15 mouse cellular contexts compared by ENCODE assay signal in genomic region chr16:95262706-95263363, GRCm38 (mm10). TPM values are rescaled to one million over a fixed set of nuclear protein-coding genes. Genes with fewer than 3 reads are reported as not detected.
DNase-seq lines count a peak whose midpoint lies in the region; ATAC-seq and TF ChIP-seq lines count a peak whose summit lies in the region.
"Had no signal": no experiment of that assay in that cellular context is flagged by ENCODE, and none has a peak within 500 bp of the region (broad histone marks: within the 10 kb centered on the region; RNA-seq: fewer than 3 reads in every experiment).

No protein-coding gene starts in this region.

- H3K79me2 ChIP-seq in CH12.LX (replicated peaks; ENCODE audit: control insufficient read depth, extremely low read depth, insufficient read depth, poor library complexity, severe bottlenecking) = no peaks in the 10 kb centered on the region

- TF ChIP-seq CTCF in kidney, adult 2 months (conservative IDR thresholded peaks at IDR 0.05; ENCODE audit: insufficient read depth, insufficient read length, low read depth, low read length) = no peak
- TF ChIP-seq CTCF in CH12.LX (conservative IDR thresholded peaks at IDR 0.05 in 1 of 2, IDR thresholded peaks at IDR 0.05 in 1 of 2; ENCODE audit: low read depth in 2 of 2, low read length in 2 of 2) = no peak
- no peak for TF ChIP-seq CTCF in hindbrain, postnatal 0 days (IDR thresholded peaks at IDR 0.05; ENCODE audit: low read depth)

- no peak for TF ChIP-seq POLR2A in kidney, adult 2 months (IDR thresholded peaks at IDR 0.05; ENCODE audit: low read depth, low read length)
- no peak for TF ChIP-seq POLR2A in CH12.LX (IDR thresholded peaks at IDR 0.05; ENCODE audit: low read depth, low read length)

- DNase-seq in kidney, adult 2 months = peak; percentile 47
- no peak for DNase-seq in kidney, postnatal 14 days
- DNase-seq in CH12.LX (ENCODE audit: extremely low read depth) = peak; percentile 58
- peak; percentile 88 for DNase-seq in induced T-regulatory cell, adult 2 months (ENCODE audit: low read depth)
- peak; percentile 36 to 51 for DNase-seq in thymus, postnatal 10 days (ENCODE audit: low spot score in 2 of 2)
- DNase-seq in heart, adult 18-20 months = no peak
- DNase-seq in adrenal gland, postnatal 10 days = no peak
- no peak for DNase-seq in hindbrain, postnatal 0 days (ENCODE audit: low spot score)
- DNase-seq: adrenal gland, adult 2 months; B cell, adult 2 months; gastrocnemius, postnatal 10 days had no signal

- H3K9me3 ChIP-seq in CH12.LX (replicated peaks; ENCODE audit: low read length) = no peaks in the 10 kb centered on the region
- no peaks in the 10 kb centered on the region for H3K9me3 ChIP-seq in hindbrain, postnatal 0 days (ENCODE audit: low read length)
- H3K9me3 ChIP-seq: forebrain, embryonic 13.5 days had no signal

- H3K4me1 ChIP-seq in kidney, adult 2 months (ENCODE audit: control insufficient read depth, insufficient read depth, low read length) = peaks cover 18% of the 10 kb centered on the region; the same call in 1 of the 2 replicates
- H3K4me1 ChIP-seq in CH12.LX (ENCODE audit: control insufficient read depth in 1 of 2, insufficient read depth in 2 of 2) = peaks cover 7 to 11% of the 10 kb centered on the region in 2 experiments; a peak in 3 of 4 replicates
- no peaks in the 10 kb centered on the region for H3K4me1 ChIP-seq in hindbrain, postnatal 0 days (ENCODE audit: insufficient read depth, low read length)
- H3K4me1 ChIP-seq: forebrain, embryonic 13.5 days had no signal

- H3K4me2 ChIP-seq in CH12.LX (ENCODE audit: insufficient read depth, low read depth, poor library complexity, severe bottlenecking) = peak overlapping the region; percentile 42; the same call in 1 of the 2 replicates
- no peak overlapping the region for H3K4me2 ChIP-seq in hindbrain, postnatal 0 days (ENCODE audit: low read depth, low read length)
- H3K4me2 ChIP-seq: forebrain, embryonic 13.5 days had no signal

- WGBS in kidney, adult 2 months = 60% methylated on average over 15 of the region's 15 CpGs
- 84% methylated on average over 15 of the region's 15 CpGs for whole genome bisulfite sequencing in hindbrain, postnatal 0 days

- in situ Hi-C loops in CH12.LX (cut with MboI; ENCODE audit: low pct_ligation_motif_present, low pct_unique_long_range_greater_than_20kb, low sequenced_read_pairs) = no loop called here

- peak overlapping the region; percentile 42 for H3K27ac ChIP-seq in kidney, adult 2 months (ENCODE audit: insufficient read depth, low read depth, low read length)
- no peak overlapping the region for H3K27ac ChIP-seq in CH12.LX (ENCODE audit: insufficient read depth, low read depth)
- H3K27ac ChIP-seq in hindbrain, postnatal 0 days = no peak overlapping the region
- H3K27ac ChIP-seq: forebrain, embryonic 13.5 days; liver, embryonic 14.5 days had no signal

- TF ChIP-seq EP300 in CH12.LX (IDR thresholded peaks at IDR 0.05; ENCODE audit: low read length) = peak; percentile 93

- H3K27me3 ChIP-seq in kidney, adult 2 months (replicated peaks; ENCODE audit: control insufficient read depth, insufficient read depth, low read length) = no peaks in the 10 kb centered on the region
- peaks cover 2% of the 10 kb centered on the region for H3K27me3 ChIP-seq in CH12.LX (replicated peaks)
- no peaks in the 10 kb centered on the region for H3K27me3 ChIP-seq in hindbrain, postnatal 0 days (ENCODE audit: insufficient read depth, low read length)
- H3K27me3 ChIP-seq: forebrain, embryonic 13.5 days had no signal

- H3K36me3 ChIP-seq in kidney, adult 2 months (ENCODE audit: control insufficient read depth, insufficient read depth, low read length) = peaks cover 2% of the 10 kb centered on the region; the same call in 1 of the 2 replicates
- no peaks in the 10 kb centered on the region for H3K36me3 ChIP-seq in CH12.LX (replicated peaks in 1 of 2; ENCODE audit: control insufficient read depth in 1 of 2, insufficient read depth in 1 of 2, low read length in 1 of 2)
- no peaks in the 10 kb centered on the region for H3K36me3 ChIP-seq in hindbrain, postnatal 0 days (ENCODE audit: insufficient read depth, low read length)

- no peak for ATAC-seq in hindbrain, postnatal 0 days
- ATAC-seq: forebrain, embryonic 13.5 days; intestine, postnatal 0 days had no signal

- dilution Hi-C loops in CH12.LX (cut with MboI; ENCODE audit: extremely low pct_ligation_motif_present, extremely low pct_unique_long_range_greater_than_20kb, low sequenced_read_pairs) = no loop called here

- peak overlapping the region; percentile 19 for H3K4me3 ChIP-seq in kidney, adult 2 months (ENCODE audit: insufficient read depth, low read depth, low read length)
- no peak overlapping the region for H3K4me3 ChIP-seq in CH12.LX (replicated peaks in 1 of 3; ENCODE audit: low read depth in 2 of 3, low read length in 2 of 3, poor library complexity in 1 of 3)
- no peak overlapping the region for H3K4me3 ChIP-seq in hindbrain, postnatal 0 days (ENCODE audit: low read length)
- H3K4me3 ChIP-seq: forebrain, embryonic 13.5 days; myocyte had no signal

- TF ChIP-seq RAD21 in CH12.LX (IDR thresholded peaks at IDR 0.05; ENCODE audit: low read depth, low read length) = no peak; the same call in 1 of the 2 replicates

- H3K9ac ChIP-seq in CH12.LX (ENCODE audit: insufficient read depth, low read depth) = no peak overlapping the region
- H3K9ac ChIP-seq in hindbrain, postnatal 0 days (replicated peaks; ENCODE audit: low read length) = no peak overlapping the region
- H3K9ac ChIP-seq: forebrain, embryonic 13.5 days; liver, embryonic 14.5 days had no signal

TF ChIP-seq in CH12.LX, 34 proteins besides CTCF, POLR2A, EP300 and RAD21:
- TF ChIP-seq POLR2AphosphoS2 (IDR thresholded peaks at IDR 0.05; ENCODE audit: low read depth, low read length) = no peak
- no peak for TF ChIP-seq USF1 (IDR thresholded peaks at IDR 0.05; ENCODE audit: low read depth, low read length)
- TF ChIP-seq ZC3H11A (IDR thresholded peaks at IDR 0.05; ENCODE audit: low read depth, low read length) = no peak
- TF ChIP-seq SMC3 (IDR thresholded peaks at IDR 0.05; ENCODE audit: low read depth, low read length) = no peak
- TF ChIP-seq ETS1 (conservative IDR thresholded peaks at IDR 0.05; ENCODE audit: low read depth, low read length) = peak; percentile 84
- TF ChIP-seq CHD1 (IDR thresholded peaks at IDR 0.05; ENCODE audit: low read depth, low read length) = no peak
- no peak for TF ChIP-seq NELFE (IDR thresholded peaks at IDR 0.05; ENCODE audit: low read depth, low read length)
- TF ChIP-seq JUN (IDR thresholded peaks at IDR 0.05; ENCODE audit: insufficient read depth, low read depth, low read length) = peak; percentile 35; the same call in 1 of the 2 replicates
- no peak for TF ChIP-seq ZKSCAN1 (IDR thresholded peaks at IDR 0.05; ENCODE audit: borderline replicate concordance, low read depth, low read length)
- TF ChIP-seq JUND (conservative IDR thresholded peaks at IDR 0.05; ENCODE audit: low read depth, low read length) = peak; percentile 42; the same call in 1 of the 2 replicates
- TF ChIP-seq MEF2A (IDR thresholded peaks at IDR 0.05; ENCODE audit: borderline replicate concordance, low read depth, low read length) = peak; percentile 80
- TF ChIP-seq MAZ (IDR thresholded peaks at IDR 0.05; ENCODE audit: low read depth, low read length) = no peak; the same call in 1 of the 2 replicates
- no peak for TF ChIP-seq ELF1 (IDR thresholded peaks at IDR 0.05; ENCODE audit: low read depth, low read length)
- peak; percentile 33; the same call in 1 of the 2 replicates for TF ChIP-seq RCOR1 (conservative IDR thresholded peaks at IDR 0.05; ENCODE audit: low read depth, low read length)
- TF ChIP-seq UBTF (IDR thresholded peaks at IDR 0.05; ENCODE audit: low read depth, low read length) = no peak
- peak; percentile 97 for TF ChIP-seq BHLHE40 (IDR thresholded peaks at IDR 0.05; ENCODE audit: low read depth, low read length)
- peak; percentile 68; the same call in 1 of the 2 replicates for TF ChIP-seq SIN3A (IDR thresholded peaks at IDR 0.05; ENCODE audit: low read length)
- peak; percentile 34 for TF ChIP-seq HCFC1 (IDR thresholded peaks at IDR 0.05; ENCODE audit: low read depth, low read length)
- TF ChIP-seq TBP (conservative IDR thresholded peaks at IDR 0.05; ENCODE audit: low read depth, low read length) = no peak
- TF ChIP-seq IRF4 (IDR thresholded peaks at IDR 0.05; ENCODE audit: low read depth, low read length) = peak; percentile 83
- no peak for TF ChIP-seq E2F4 (IDR thresholded peaks at IDR 0.05; ENCODE audit: insufficient replicate concordance, low read depth, low read length)
- TF ChIP-seq NRF1 (IDR thresholded peaks at IDR 0.05; ENCODE audit: low read depth, low read length) = no peak
- no peak for TF ChIP-seq PAX5 (IDR thresholded peaks at IDR 0.05; ENCODE audit: low read length)
- peak; percentile 89 for TF ChIP-seq MYC (IDR thresholded peaks at IDR 0.05; ENCODE audit: low read depth, low read length)
- TF ChIP-seq ZMIZ1 (IDR thresholded peaks at IDR 0.05; ENCODE audit: low read depth, low read length) = no peak
- TF ChIP-seq GABPA (IDR thresholded peaks at IDR 0.05; ENCODE audit: insufficient replicate concordance, low read depth, low read length) = no peak
- TF ChIP-seq MXI1 (IDR thresholded peaks at IDR 0.05; ENCODE audit: low read depth, low read length) = peak; percentile 60; the same call in 1 of the 2 replicates
- TF ChIP-seq ZNF384 (IDR thresholded peaks at IDR 0.05; ENCODE audit: low read depth, low read length) = peak; percentile 31; the same call in 1 of the 2 replicates
- TF ChIP-seq CHD2 (IDR thresholded peaks at IDR 0.05; ENCODE audit: low read length) = peak; percentile 55; the same call in 1 of the 2 replicates
- TF ChIP-seq MAX (IDR thresholded peaks at IDR 0.05; ENCODE audit: low read length) = peak; percentile 76

RNA-seq across cellular contexts. Expression of gene Kcnj15, which starts 5.5 kb away (rescaled TPM):
- polyA plus RNA-seq in kidney, adult 2 months (2012; rRNA removed) = 311 and 327 TPM in 2 replicates
- total RNA-seq in CH12.LX (2012; rRNA removed) (0.46 and 1.1 TPM in 2 replicates), CH12.LX (2014; rRNA removed) (0.19 and 0.51 TPM in 2 replicates)
- polyA plus RNA-seq in CH12.LX (2012; ENCODE audit: insufficient read length, low read depth) = 0.11 and 0.37 TPM in 2 replicates
- 1 to 10 TPM; 1.1 to 1.4 TPM for total RNA-seq in heart, adult 18-20 months (2021)
- total RNA-seq in adrenal gland, postnatal 10 days (2021) = 1 to 10 TPM; 1.1 to 1.9 TPM
- total RNA-seq in hindbrain, postnatal 0 days (2014; rRNA removed) = 0.05 and 0.11 TPM in 2 replicates
- 0.30 and 0.34 TPM in 2 replicates for polyA plus RNA-seq in hindbrain, postnatal 0 days (2015; fragmentation: Nextera tagmentation; extraction: Ambion mirVana)

Comparison
In these comparisons a context has a peak if more than half of its experiments do, and no peak if none do; other contexts are left out.
1. DNase-seq: peak in kidney, adult 2 months (single experiment), CH12.LX (single experiment), induced T-regulatory cell, adult 2 months (single experiment) and thymus, postnatal 10 days (2 of 2); none in kidney, postnatal 14 days (single experiment), heart, adult 18-20 months (0 of 2), adrenal gland, postnatal 10 days (single experiment) and hindbrain, postnatal 0 days (single experiment).